Mouse (Mus musculus) lung, adult 2 months (tissue): ENCODE measurements around the gene Anxa6.

ENCODE experiments used
- CTCF ChIP-seq: fragments of 200-500 bp; IDR thresholded peaks from 2 replicates; pipeline ENCODE4 v1.5.1; 2011; ENCODE audit warnings: mild to moderate bottlenecking, low read length, control low read depth; ENCODE audit not compliant: insufficient read depth
- POLR2A ChIP-seq: fragments of 200-500 bp; IDR thresholded peaks from 2 replicates; pipeline ENCODE4 v1.6.1; 2011; ENCODE audit warnings: low read depth, mild to moderate bottlenecking, control low read depth, low read length, borderline replicate concordance; ENCODE audit errors: extremely low read depth

GRCm38 (mm10) chr11:54952651-54953050 lies 80.6 kb downstream of the Anxa6 start:
- TF ChIP-seq CTCF (no peak), POLR2A (no peak)
